Mouse (Mus musculus): ENCODE data around the gene Gm45021. TPM values are rescaled to one million over a fixed set of nuclear protein-coding genes. Genes with fewer than 3 reads are reported as not detected.
"Not testable (repeated sequence)": the region's sequence is repeated elsewhere in the genome, so short reads cannot be mapped to it uniquely, and the experiment has no call there.

The Gm45021 gene
- polyA plus RNA-seq, 1 experiment: 0.56 TPM

DNA sequence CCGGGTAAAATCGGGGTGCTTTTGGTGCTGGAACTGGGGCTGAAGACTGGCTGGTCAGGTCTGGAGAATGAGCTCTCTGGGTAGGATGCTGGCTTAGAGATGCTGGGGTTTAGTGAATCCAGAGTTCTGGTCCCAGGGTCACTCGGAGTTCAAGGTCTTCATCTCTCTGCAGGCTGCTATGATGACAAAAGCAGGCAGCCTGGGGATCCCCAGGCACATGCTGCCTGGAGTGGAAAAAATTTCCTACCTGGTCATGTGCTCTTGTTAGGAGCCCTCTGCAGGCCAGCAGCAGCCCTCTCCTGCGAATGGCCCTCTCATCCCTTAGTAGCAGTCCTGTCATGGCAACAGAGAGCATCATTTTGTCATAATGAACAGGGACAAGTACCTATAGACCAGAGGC lies 24.1 kb downstream of the Gm45021 start:
- no peak for DNase-seq (ENCODE audit: low spot score)

DNA sequence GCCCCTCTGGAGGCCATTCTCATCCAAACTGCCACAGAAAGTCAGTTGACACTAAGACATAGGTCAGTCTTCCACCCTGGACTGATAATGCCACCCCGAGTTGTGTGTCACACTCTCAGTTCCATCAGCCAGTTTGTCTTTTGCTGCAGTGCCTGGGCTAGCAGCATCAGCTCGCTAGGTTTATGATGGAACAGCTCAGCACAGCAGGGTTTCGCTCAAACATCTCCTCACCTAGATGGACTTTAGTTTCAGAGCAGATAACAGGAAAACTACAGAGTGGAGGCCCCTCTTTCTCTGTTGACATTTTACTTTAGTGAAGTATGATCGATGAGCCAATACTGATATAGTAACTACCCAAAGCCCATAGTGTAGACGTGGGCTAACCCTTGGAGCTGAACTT lies 25.3 kb downstream of the Gm45021 start:
- DNase-seq (ENCODE audit: low spot score): no peak

- no peak for DNase-seq (ENCODE audit: low spot score)
Observed at GRCm38 (mm10) chr6:48620031-48620430, 30.6 kb downstream of the Gm45021 start.

DNA sequence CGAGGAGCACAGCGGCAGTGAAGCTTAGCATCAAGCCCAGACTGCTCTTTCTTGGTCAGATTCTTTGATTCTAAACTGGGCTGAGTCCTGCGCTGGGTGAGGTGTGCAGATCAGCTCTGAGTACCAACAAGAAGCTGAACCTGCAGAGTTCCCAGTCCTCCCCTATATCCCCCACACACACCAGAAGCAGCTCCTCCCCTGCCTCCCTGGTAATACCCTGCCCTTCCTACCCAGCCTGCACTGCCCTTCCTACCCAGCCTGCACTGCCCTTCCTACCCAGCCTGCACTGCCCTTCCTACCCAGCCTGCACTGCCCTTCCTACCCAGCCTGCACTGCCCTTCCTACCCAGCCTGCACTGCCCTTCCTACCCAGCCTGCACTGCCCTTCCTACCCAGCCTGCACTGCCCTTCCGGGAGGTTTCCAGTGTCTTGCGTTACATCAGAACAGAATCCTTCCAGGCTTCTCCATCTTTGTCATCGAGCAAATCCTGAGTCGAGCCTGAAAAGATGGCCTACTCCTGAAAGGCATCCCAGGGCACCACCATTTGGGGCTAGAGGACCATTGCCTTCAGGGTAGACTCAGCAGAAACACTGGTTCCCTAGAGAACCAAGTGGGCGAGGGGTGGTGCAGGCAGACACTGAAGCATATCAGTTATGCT lies 32.9 kb downstream of the Gm45021 start:
- not testable (repeated sequence) for DNase-seq (ENCODE audit: low spot score)

GRCm38 (mm10) chr6:48623460-48623859 lies 34.0 kb downstream of the Gm45021 start:
- DNase-seq (ENCODE audit: low spot score): no peak

DNA sequence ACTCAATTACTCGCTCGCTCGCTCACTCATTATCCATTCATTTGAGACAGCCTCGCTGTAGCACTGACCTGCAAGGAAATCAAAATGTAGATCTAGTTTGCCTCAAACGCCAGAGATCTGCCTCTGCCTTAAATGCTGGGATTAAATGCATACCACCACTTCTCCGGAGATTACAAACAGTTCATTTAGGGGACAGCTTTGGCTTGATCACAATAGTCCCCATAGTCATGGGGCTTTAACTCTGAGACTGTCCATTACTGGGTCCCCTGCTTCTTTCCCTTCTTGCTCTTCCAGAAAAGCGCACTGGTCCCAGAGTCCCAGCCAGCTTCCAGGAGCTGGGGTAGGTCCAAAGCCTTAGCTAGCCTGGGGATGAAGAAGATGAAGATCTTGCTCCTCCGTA lies 37.1 kb downstream of the Gm45021 start, which contains the start of gene AI854703:
TSS of gene AI854703 (plus strand) at position 301 of the 400 bp plus-strand sequence.
- no peak for DNase-seq (ENCODE audit: low spot score)

DNA sequence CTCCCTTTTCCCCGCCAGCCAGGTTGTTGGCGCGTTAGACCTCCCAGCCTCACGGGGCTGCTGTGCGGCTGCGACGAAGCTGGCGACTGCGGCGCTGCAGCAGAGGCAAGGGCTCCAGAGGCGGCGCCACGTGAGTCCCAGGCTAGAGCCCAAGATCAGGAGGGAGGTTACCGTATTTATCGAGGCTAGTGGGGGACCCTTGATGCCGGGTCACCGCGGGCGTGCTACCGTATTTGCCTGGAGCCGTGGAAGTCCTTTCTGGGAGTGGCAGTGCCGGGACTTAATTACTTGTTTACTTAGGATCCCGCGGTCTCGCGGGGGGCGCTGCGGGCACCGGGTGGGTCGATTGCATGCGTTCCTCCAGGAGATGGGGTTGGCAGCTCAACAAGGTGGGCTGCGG lies 37.6 kb downstream of the Gm45021 start:
- DNase-seq (ENCODE audit: low spot score): peak; percentile 42

GRCm38 (mm10) chr6:48627511-48627924 lies 38.1 kb downstream of the Gm45021 start:
- DNase-seq (ENCODE audit: low spot score): no peak

DNA sequence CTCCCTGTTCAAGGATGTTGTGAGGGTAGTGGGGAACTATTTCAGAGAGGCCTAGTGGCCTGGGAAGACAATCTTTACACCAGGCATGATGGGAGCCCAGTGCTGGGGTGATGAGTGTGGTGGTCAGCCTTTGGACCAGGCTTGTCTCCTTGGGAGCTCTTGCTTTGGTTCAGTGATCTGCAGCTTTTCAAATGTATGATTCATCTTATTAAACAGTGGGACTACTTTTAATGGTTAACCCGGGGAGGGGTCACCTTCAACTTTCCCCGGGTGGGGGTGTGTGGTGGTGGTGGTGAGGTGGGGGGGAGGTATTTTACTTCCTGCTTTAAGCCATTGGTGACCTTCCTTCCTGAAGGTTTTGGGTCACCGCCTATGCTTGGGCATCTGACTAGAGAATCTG lies 39.0 kb downstream of the Gm45021 start:
- DNase-seq (ENCODE audit: low spot score): no peak

- no peak for DNase-seq (ENCODE audit: low spot score)
Observed at GRCm38 (mm10) chr6:48628808-48629660, 39.6 kb downstream of the Gm45021 start.

DNA sequence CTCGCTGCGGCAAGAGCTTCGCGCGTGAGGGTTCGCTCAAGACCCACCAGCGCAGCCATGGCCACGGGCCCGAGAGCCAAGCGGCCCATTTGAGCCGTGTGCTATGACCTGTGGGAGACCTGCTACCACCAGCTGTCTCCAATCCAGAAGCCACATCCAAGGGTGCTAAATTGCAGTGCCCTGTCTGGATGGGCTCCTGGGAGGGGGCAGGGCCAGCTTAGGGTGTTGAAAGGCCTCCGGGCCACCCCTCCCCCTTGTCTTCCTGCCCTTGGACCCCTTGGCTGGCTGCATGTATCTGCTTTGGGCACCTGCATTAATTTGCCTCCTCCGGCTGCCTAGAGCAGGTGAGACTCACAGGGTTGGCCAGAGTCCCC lies 40.2 kb downstream of the Gm45021 start:
- no peak for DNase-seq (ENCODE audit: low spot score)

- DNase-seq (ENCODE audit: low spot score): no peak
Observed at GRCm38 (mm10) chr6:48630831-48631230, 41.4 kb downstream of the Gm45021 start.

DNA sequence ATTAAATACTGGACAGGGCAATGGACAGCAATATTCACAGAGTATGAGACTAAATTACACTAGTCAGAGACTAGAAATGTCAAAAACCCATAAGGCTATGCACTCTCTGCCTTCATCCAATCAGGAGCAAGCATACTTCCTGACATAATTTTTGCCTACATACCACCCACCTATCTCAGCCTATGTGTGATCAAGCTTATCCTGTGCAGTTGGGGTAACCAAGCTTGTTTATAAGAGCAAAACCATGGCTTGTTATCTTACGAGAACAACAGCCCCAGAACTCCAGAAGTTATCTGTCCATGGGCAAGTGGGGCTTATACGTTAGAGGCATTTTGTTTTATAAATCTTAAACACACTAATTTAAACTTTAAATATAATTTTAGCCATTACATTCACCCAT lies 45.7 kb downstream of the Gm45021 start:
- no peak for DNase-seq (ENCODE audit: low spot score)

GRCm38 (mm10) chr6:48636515-48636914 lies 47.1 kb downstream of the Gm45021 start:
- no peak for DNase-seq (ENCODE audit: low spot score)

GRCm38 (mm10) chr6:48637811-48638500 lies 48.5 kb downstream of the Gm45021 start:
- DNase-seq (ENCODE audit: low spot score): peak; percentile 11

GRCm38 (mm10) chr6:48638553-48638952 lies 49.1 kb downstream of the Gm45021 start:
- DNase-seq (ENCODE audit: low spot score): no peak

DNA sequence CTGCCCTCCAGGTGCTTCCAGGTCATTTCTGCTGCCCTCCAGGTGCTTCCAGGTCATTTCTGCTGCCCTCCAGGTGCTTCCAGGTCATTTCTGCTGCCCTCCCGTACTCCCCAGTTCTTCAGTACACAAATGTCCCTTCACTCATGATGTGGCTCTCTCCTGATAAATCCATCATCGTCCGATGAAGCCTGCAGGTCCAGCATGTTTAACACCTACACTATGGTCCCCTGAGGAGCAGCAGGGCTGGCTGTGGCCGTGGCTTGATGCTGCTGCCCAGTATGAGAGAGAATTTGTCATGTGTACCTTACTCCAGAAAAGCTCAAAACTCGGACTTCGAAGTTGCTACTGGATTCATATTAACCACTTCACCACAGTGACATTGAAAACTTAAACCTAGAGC lies 52.0 kb downstream of the Gm45021 start:
- no peak for DNase-seq (ENCODE audit: low spot score)

DNA sequence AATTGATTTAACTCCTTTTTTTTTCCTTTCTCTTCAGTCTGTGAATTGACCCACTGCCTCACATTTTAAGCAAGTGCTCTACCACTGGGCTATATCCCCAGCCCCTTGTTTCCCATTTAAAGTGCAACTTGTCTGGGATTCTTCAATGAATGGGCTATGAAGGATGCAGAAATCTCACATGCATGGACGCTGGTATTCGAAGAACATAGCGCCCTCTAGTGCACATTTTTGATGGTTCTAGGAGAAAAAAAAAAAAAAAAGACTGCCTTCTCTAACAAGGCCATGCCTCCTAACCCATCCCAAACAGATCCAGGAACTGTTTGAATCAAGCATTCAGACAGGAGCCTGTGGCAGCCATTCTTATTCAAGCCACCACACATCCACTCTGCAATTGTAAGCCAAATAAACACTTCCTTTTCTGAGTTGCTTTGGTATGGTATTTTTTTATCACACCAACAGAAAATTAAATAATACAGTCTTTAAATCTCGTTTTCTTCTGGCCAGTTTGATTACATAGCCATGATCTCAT lies 53.4 kb downstream of the Gm45021 start:
- no peak for DNase-seq (ENCODE audit: low spot score)

DNA sequence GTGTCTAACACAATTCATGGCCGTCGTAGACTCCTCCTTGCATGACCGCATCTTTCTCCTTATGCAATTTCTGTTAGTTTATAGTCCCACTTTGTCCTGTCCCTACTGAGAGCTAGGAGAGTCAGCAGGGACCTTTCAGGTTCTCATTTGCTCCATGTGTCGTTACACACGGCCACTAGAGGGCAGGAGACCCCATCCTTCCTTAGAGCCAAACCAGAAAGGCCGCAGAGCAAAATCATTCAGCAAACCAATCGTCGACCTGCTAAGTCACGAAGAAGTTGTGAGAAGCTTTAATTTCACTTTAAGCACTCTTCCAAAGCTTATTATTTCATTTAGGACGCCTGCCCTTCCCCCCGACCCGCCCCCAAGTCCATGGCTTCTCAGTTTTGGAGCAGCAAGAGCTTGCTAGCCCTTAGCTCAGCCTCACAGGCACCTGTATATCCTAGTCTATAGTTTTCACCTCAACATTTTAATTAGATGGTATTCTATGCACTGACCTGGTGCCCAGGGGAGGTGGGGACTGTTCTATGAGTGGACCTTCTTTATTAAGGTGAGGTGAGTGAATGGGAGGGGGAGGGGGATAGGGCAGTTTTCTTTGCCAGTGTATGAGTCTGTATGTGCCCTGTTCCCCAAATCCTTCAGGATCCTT lies 56.4 kb downstream of the Gm45021 start:
- peak; percentile 41 for DNase-seq (ENCODE audit: low spot score)

GRCm38 (mm10) chr6:48646309-48646690 lies 56.9 kb downstream of the Gm45021 start:
- no peak for DNase-seq (ENCODE audit: low spot score)

DNA sequence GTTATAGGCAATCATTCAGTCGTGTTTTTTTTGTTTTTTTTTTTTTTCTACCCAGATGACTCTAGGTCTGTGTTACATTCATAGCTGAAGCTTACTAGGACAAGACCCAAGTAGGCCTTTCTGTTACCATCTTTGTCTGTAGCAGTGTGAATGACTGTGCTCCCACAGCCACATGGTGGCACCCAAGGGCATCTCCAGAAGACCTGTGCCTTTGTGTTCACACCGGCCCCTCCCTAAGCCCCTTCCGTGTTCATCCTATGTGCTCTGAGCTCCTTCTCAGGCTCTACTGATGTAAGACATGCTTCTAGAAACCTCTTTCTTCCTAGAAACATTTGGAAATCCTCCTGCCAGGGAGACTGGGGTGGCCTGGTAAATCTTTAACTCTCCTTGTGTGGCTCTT lies 57.6 kb downstream of the Gm45021 start, which contains the start of gene Gimap8:
TSS of gene Gimap8 (plus strand) at position 240 of the 400 bp plus-strand sequence.
- DNase-seq (ENCODE audit: low spot score): peak; percentile 16

DNA sequence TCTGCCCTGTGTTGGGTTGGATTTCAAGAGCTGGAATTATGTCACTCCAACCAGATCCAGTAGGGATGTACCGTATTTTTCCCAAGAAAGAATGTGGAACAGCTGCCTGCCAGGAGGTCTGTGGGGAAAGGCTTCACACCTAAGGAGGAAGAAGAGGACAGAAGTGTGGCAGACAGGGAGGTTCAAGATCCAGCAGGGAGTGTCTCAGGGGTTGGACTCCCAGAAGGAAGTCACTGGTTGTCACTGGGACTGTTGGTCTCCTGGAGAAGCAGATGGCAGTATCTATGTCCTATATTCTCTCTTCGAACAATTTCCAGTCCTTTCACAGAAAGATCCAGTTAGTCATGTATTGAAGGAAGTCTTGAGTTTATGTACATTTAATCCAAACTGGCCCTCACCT lies 58.2 kb downstream of the Gm45021 start:
- DNase-seq (ENCODE audit: low spot score): no peak

Data from urinary bladder, adult 2 months (tissue).